Mouse (Mus musculus) small intestine, adult 2 months (tissue): ENCODE results near the gene Tpp2. TPM values are rescaled to one million over a fixed set of nuclear protein-coding genes. Genes with fewer than 3 reads are reported as not detected.

Experiments
- H3K27ac ChIP-seq: fragments of 200-500 bp; 2 replicates; pipeline ENCODE4 v1.5.1; 2012; ENCODE audit warnings: low read depth, low read length, control low read depth, inconsistent platforms; ENCODE audit not compliant: insufficient read depth
- H3K27me3 ChIP-seq: fragments of 200-500 bp; 2 replicates; pipeline ENCODE4 v1.6.1; 2012; ENCODE audit warnings: mild to moderate bottlenecking, moderate library complexity, low read length, inconsistent platforms; ENCODE audit not compliant: control insufficient read depth, insufficient read depth
- H3K36me3 ChIP-seq: fragments of 200-500 bp; 2 replicates; pipeline ENCODE4 v1.6.1; 2012; ENCODE audit warnings: mild to moderate bottlenecking, low read length, control low read depth, inconsistent platforms; ENCODE audit not compliant: control insufficient read depth, insufficient read depth
- H3K4me1 ChIP-seq: fragments of 200-500 bp; 2 replicates; pipeline ENCODE4 v1.6.1; 2012; ENCODE audit warnings: low read length, inconsistent platforms, mixed read lengths; ENCODE audit not compliant: control insufficient read depth, insufficient read depth, insufficient read length
- H3K4me3 ChIP-seq: fragments of 200-500 bp; 2 replicates; pipeline ENCODE4 v1.5.1; 2012; ENCODE audit warnings: low read depth, mild to moderate bottlenecking, control low read depth, inconsistent platforms, low read length, moderate library complexity
- CTCF ChIP-seq: fragments of 200-500 bp; IDR thresholded peaks from 2 replicates; pipeline ENCODE4 v1.5.1; 2012; ENCODE audit warnings: low read depth, mild to moderate bottlenecking, control low read depth, inconsistent platforms, low read length, moderate library complexity, mixed read lengths; ENCODE audit not compliant: insufficient replicate concordance, insufficient read length; ENCODE audit errors: extremely low read depth
- POLR2A ChIP-seq: fragments of 200-500 bp; IDR thresholded peaks from 2 replicates; pipeline ENCODE4 v1.6.1; 2012; ENCODE audit warnings: low read depth, mild to moderate bottlenecking, control low read depth, inconsistent platforms, low read length, moderate library complexity
- WGBS: fragments of 180-500 bp; shearing (Covaris S2); methylation state at CpG from one replicate; pipeline ENCODE4 v1.1.7; 2018; 5-methylcytosine and 5-hydroxymethylcytosine counted together
- polyA plus RNA-seq: library from polyadenylated mRNA; depleted of rRNA; stranded (reverse); fragments of >200 nt; gene quantifications from 2 replicates; pipeline ENCODE4 v1.2.3, GENCODE M21; 2012

Tpp2 gene
- polyA plus RNA-seq, 1 experiment = 2.2 TPM

DNA sequence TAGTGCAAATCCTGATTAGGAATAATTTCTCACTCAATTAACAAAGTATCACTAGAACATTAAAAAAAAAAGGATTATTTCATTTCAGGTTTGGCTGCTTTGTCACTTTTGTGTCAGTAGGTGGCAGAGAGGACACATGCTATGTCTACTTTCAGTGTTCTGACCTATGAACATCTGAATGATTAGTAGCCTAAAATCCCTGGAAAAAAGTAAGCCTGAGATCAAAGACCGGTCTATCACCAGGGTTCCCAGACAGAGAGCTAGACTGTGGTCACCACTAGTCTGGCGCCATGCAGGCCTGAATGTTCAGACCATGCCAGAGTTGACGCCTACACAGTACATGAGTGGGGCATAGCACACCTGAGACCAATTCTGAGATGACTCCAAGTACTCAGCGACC is 30.6 kb upstream of the Tpp2 start:
- 54% methylated on average over 4 of the region's 4 CpGs for WGBS

DNA sequence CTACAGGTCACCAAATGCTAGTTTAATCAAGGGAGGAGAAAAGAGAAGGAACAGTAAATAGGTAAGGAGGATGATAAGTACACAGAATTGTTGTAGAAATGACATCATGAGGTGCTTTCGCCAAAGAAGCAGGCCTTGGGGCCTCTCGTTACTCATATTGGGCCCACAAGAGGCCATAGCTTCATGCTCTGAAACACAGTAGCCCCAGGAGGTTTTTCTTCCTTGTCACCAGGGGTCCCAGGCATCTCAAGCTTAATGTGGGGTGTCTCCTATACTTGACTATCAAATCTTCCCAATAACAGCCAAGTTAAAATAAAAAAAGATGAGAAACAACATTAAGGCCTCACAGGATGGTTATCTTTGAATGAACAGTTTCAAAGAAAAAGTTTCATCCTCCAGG is 18.0 kb upstream of the Tpp2 start:
- Histone ChIP-seq H3K27me3 (no peaks in the 10 kb centered on the region), H3K4me1 (no peaks in the 10 kb centered on the region), H3K27ac (no peak overlapping the region), H3K4me3 (no peak overlapping the region), H3K36me3 (no peaks in the 10 kb centered on the region)
- TF ChIP-seq CTCF (no peak), POLR2A (no peak)
- 52% methylated on average over 2 of the region's 2 CpGs for WGBS

More for the DNA sequence above, 30.6 kb upstream of the Tpp2 start:
- no peak for TF ChIP-seq POLR2A
- TF ChIP-seq CTCF = no peak
- H3K27me3 ChIP-seq = no peaks in the 10 kb centered on the region
- no peak overlapping the region for H3K27ac ChIP-seq
- no peaks in the 10 kb centered on the region for H3K36me3 ChIP-seq
- no peaks in the 10 kb centered on the region for H3K4me1 ChIP-seq
- no peak overlapping the region for H3K4me3 ChIP-seq

DNA sequence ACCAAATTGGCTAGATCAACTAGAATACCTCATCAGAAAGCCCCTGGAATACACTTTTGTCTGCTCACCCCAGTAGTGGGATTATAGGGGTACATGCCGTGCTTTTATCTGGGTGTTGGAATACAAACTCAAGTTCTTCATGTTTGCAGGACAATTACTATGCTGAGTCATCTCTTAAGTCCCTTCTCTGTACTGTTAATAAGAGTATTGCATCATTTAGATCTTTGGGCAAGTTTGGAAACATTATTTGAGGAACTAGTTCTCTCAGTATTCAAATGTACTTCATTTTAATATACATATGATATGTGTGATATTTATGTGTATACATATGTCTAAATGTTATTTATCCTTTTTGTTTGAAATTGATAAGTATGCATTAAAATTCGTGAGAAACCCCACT is 16.6 kb upstream of the Tpp2 start:
- WGBS = 48% methylated on average over 2 of the region's 2 CpGs
- no peak overlapping the region for H3K4me3 ChIP-seq

DNA sequence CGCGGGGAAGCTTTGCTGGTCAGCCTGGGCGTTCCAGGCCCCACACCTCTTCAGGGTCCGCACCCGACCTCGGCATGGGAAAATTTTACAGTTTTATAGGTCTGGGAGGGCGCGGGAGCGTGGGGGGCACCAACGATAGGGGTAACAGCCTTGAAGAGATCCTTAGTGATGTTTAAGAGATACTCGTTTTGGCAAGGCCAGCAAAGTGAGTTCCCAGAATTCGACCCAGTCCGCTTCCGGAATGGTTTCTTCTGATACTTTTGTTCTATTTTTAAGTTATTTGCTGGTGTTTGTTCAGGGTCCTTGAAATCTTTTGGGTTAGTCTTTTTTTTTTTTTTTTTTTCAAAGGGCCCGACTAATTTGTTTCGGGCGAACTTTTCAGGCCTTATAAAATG is 966 bp downstream of the Tpp2 start:
- peak overlapping the region; percentile 69 for H3K4me3 ChIP-seq
- WGBS = under 1% methylated on average over 17 of the region's 17 CpGs
- H3K27ac ChIP-seq = peak overlapping the region; percentile 86
- no peak for TF ChIP-seq POLR2A
- TF ChIP-seq CTCF = no peak
- H3K4me1 ChIP-seq = no peaks in the 10 kb centered on the region
- no peaks in the 10 kb centered on the region for H3K27me3 ChIP-seq
- H3K36me3 ChIP-seq = peaks cover 3% of the 10 kb centered on the region

More for the DNA sequence above, 16.6 kb upstream of the Tpp2 start:
- H3K27ac ChIP-seq = no peak overlapping the region
- H3K4me1 ChIP-seq = no peaks in the 10 kb centered on the region
- H3K27me3 ChIP-seq = no peaks in the 10 kb centered on the region
- H3K36me3 ChIP-seq = no peaks in the 10 kb centered on the region
- TF ChIP-seq CTCF (no peak), POLR2A (no peak)

DNA sequence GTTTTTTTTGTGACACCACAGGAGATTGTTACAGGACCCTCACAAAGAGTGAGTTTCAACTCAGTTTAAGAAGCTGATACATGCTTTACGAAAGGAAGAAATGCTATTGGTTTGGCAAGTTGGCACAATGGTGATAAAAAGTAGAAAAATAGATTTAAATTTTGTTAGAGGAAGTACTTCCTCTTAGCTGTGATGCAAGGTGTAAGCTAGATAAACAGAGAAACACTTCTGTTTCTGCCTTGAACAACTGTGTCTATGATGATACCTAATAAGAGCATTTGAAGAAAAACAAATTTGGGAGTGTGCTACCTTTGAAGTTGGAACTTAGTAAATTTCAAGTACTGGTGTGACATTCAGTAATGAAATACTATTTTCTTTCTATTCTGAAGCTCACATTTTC is 5.9 kb downstream of the Tpp2 start:
- WGBS = 88% methylated on average over 1 of the region's 1 CpGs
- TF ChIP-seq POLR2A (no peak), CTCF (no peak)

DNA sequence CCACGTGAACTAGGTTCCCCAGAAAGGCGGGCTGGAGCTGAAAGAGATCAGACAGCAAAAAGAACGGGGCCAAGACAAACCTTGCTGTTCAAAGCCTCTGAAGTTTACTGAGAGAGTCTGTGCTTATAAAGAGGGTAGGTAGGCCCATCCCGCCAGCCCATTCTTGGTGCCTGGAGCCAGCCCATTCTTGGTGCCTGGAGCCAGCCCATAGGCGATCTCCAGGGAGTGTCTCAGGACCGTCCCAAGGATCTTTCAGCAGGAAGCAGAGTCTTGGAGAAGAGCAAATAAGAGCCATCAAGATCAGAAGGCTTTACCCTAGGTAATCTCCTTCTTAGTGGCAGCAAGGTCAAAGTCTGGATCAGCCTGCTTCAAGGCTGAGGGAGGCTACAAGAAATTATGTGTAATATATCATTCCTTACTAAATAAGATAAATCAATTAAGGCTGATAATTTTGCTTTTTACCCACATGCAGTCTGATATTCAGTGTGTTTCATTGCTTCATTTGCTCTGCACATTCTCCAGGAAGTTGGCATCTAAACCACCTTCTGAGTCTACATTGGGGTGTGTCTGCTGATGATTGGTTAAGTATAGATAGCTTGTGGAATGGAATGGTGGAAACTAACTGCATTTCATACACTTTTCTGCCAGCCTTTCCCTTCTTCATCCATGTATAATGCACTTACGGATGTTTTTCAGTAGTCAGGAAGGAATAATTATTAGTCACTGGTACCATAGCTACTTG is 8.2 kb downstream of the Tpp2 start:
- no peak overlapping the region for H3K4me3 ChIP-seq
- H3K27me3 ChIP-seq = no peaks in the 10 kb centered on the region
- H3K36me3 ChIP-seq = peaks cover 11% of the 10 kb centered on the region
- TF ChIP-seq CTCF (no peak), POLR2A (no peak)
- 0 out of 2 replicates have a peak, but pooled peaks cover 4% of the 10 kb centered on the region for H3K4me1 ChIP-seq
- 61% methylated on average over 7 of the region's 7 CpGs for WGBS
- H3K27ac ChIP-seq = peak overlapping the region; percentile 65

More for the DNA sequence above, 5.9 kb downstream of the Tpp2 start:
- no peak overlapping the region for H3K4me3 ChIP-seq
- no peaks in the 10 kb centered on the region for H3K27me3 ChIP-seq
- H3K27ac ChIP-seq = no peak overlapping the region
- H3K36me3 ChIP-seq = peaks cover 10% of the 10 kb centered on the region
- 0 out of 2 replicates have a peak, but pooled peaks cover 4% of the 10 kb centered on the region for H3K4me1 ChIP-seq

DNA sequence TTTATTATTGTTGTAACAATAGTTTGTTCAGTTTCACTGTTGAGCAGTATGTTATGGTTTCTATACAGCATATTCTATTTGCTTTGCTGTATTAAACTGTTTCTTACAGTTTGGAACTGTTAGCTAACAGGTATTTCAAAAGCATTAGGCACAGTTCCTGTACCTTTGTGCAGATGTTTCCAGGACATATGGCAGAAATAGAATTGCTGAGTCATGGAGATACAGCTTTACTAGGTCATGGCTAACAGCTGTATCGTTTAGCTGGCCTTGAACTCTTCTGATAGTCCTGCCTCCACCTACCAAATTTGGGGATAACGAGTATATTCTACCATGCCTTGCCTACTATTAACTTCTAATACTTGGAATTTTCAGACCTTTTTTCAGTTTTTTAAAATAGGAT is 9.4 kb downstream of the Tpp2 start:
- H3K27ac ChIP-seq = no peak overlapping the region
- H3K4me1 ChIP-seq = 0 out of 2 replicates have a peak, but pooled peaks cover 4% of the 10 kb centered on the region
- WGBS = 70% methylated on average over 2 of the region's 2 CpGs
- H3K27me3 ChIP-seq = no peaks in the 10 kb centered on the region
- no peak for TF ChIP-seq POLR2A
- TF ChIP-seq CTCF = no peak
- no peak overlapping the region for H3K4me3 ChIP-seq
- H3K36me3 ChIP-seq = peaks cover 10% of the 10 kb centered on the region
